Mouse (Mus musculus) C2C12 (cell line): ENCODE measurements around the gene Ormdl1.

ENCODE experiments used
- CEBPB ChIP-seq: IDR thresholded peaks from one replicate; pipeline ENCODE4 v1.6.1; 2011; ENCODE audit warnings: low read depth, mild to moderate bottlenecking, control low read depth, moderate library complexity
- CTCF ChIP-seq: IDR thresholded peaks from one replicate; pipeline ENCODE4 v1.5.1; 2011; ENCODE audit not compliant: control insufficient read depth, insufficient read depth, insufficient read length
- MAX ChIP-seq: IDR thresholded peaks from one replicate; pipeline ENCODE4 v1.6.1; 2011; ENCODE audit warnings: mild to moderate bottlenecking, control low read depth
- MYOD1 ChIP-seq: IDR thresholded peaks from one replicate; pipeline ENCODE4 v1.6.1; 2011; ENCODE audit warnings: low read depth; ENCODE audit not compliant: control insufficient read depth, insufficient read length
- MYOG ChIP-seq: IDR thresholded peaks from one replicate; pipeline ENCODE4 v1.6.1; 2011; ENCODE audit not compliant: control insufficient read depth, insufficient read length; ENCODE audit errors: extremely low read depth
- USF1 ChIP-seq: IDR thresholded peaks from one replicate; pipeline ENCODE4 v1.6.1; 2011; ENCODE audit warnings: low read depth, mild to moderate bottlenecking, control low read depth, moderate library complexity

DNA sequence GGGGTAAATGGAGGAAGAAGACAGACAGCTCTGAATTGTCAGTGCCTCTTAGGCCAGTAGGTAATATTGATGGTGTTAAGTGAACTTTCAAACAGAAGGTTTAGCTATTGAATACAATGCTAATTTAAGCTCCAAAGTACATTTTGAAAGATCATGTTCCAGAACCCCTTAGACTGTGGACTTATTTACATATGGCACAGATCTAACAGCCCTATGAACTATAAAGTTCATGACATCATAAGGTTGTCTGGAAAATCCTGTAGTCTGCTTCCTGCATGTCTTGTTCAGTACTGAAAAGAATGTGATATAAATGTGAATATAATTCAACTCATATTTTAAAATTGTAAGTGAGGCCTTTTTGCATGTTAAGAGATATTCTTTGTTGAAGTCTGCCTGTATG, 62.1 kb downstream of the Ormdl1 start:
- TF ChIP-seq CTCF (no peak), USF1 (no peak), MAX (no peak), CEBPB (no peak), MYOD1 (no peak), MYOG (no peak)
